Mouse (Mus musculus) layer of hippocampus, postnatal 10 days (tissue): Measurements from ENCODE around the gene Lrrc8c. TPM values are rescaled to one million over a fixed set of nuclear protein-coding genes. Genes with fewer than 3 reads are reported as not detected.

Experiments used
- total RNA-seq, 2 experiments: library from RNA; stranded (reverse); gene quantifications; 2 replicates each; pipeline ENCODE4 v1.2.3; 2021

The Lrrc8c gene
- total RNA-seq, 2 experiments from 2014 or later: 24.6 to 26.1 TPM

Other genes starting within 250 kb of the Lrrc8c start
- not detected for gene Gm43302, start 225.7 kb upstream of the Lrrc8c start, total RNA-seq
- 1 to 10 TPM in 1 of 2 experiments, under 1 TPM in 1; 0.98 to 1.2 TPM for gene Gbp6, start 225.7 kb upstream of the Lrrc8c start, total RNA-seq
- gene Lrrc8b, start 103.6 kb upstream of the Lrrc8c start, total RNA-seq: 10 to 100 TPM; 93.0 to 96.3 TPM
- 10 to 100 TPM; 57.7 to 59.4 TPM for gene Lrrc8d, start 180.6 kb downstream of the Lrrc8c start, total RNA-seq